Mouse (Mus musculus): ENCODE data around the gene Frs3.

Frs3 gene

DNA sequence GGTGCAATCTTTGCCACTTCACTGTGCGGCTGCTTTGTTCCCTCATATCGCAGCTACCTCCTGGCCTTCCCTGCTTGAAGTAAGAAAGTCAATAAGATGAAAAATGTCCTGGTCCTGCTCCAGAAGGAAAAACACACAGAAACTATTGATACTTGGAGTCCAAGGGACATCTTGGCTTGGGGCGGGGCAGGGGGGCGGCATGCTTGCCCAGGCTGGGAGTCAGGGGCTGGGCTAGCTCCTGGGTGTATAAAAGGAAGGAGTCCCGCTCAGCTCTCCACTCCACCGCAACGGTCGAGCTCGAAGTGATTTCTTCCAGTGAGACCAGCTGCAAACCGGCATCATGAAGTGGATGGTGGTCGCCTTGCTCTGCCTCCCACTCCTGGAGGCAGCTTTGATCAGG lies 37.7 kb downstream of the Frs3 start, which contains the start of gene Pgc:
Gene Pgc (plus strand): TSS at position 277 of the 400 bp plus-strand sequence.
- no peak for TF ChIP-seq CTCF (conservative IDR thresholded peaks at IDR 0.05; ENCODE audit: low read length)
- no peak for TF ChIP-seq NANOG (IDR thresholded peaks at IDR 0.05; ENCODE audit: borderline replicate concordance, low read length)
- TF ChIP-seq POU5F1 (IDR thresholded peaks at IDR 0.05; ENCODE audit: borderline replicate concordance, low read length), result no peak
- Histone ChIP-seq H3K9me3 (ENCODE audit: low read length) (no peaks in the 10 kb centered on the region), H3K27me3 (ENCODE audit: insufficient read depth, low read length) (peaks cover 48% of the 10 kb centered on the region), H3K36me3 (ENCODE audit: insufficient read depth, low read length) (no peaks in the 10 kb centered on the region), H3K4me1 (replicated peaks; ENCODE audit: low read depth, low read length) (peaks cover 39% of the 10 kb centered on the region), H3K4me3 (replicated peaks; ENCODE audit: low read length) (peak within 1 kb of the TSS; percentile 32; the same call in 1 of the 2 replicates)

DNA sequence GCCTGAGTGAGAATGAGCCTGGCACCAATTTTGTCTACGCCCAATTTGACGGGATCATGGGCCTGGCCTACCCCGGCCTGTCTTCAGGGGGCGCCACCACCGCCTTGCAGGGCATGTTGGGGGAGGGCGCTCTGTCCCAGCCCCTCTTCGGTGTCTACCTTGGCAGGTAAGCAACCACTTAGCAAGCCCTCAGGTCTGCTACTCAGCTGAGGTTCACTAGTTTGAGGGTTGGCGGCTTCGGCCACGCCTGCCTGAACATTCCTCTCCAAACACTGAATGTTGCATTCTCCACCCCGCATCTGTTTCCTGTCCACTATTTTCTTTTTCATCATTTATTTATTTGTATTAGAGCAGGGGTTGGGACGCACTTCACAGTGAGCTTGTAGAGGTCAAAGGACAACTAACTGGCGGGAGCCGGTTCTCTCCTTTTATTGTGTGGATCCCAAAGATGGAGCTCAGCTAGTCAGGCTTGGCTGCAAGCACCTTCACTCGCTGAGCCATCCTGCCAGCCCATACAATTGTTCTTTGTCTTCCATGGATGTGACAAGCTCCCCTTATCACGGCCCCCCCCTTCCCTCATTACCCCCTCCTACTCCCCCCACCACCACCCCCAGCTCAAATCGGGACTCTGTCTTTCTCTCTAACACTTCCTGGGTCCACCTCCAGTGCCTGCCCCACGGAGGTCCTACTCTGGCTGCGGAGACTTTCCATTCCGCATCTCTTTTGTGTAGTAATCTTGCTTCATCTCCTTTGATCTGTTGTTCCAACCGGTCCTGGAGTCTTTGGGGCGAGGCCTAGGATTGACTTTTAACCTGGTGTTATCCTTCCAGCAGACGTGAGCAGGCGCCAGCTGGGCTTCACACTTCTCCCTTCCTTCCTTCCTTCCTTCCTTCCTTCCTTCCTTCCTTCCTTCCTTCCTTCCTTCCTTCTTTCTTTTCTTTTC lies 42.1 kb downstream of the Frs3 start:
- H3K27me3 ChIP-seq (ENCODE audit: insufficient read depth, low read length), result peaks cover 28% of the 10 kb centered on the region
- H3K36me3 ChIP-seq (ENCODE audit: insufficient read depth, low read length), result no peaks in the 10 kb centered on the region
- H3K4me3 ChIP-seq (replicated peaks; ENCODE audit: low read length), result peak overlapping the region; percentile 11; the same call in 1 of the 2 replicates
- H3K4me1 ChIP-seq (replicated peaks; ENCODE audit: low read depth, low read length), result peaks cover 80% of the 10 kb centered on the region
- TF ChIP-seq POU5F1 (IDR thresholded peaks at IDR 0.05; ENCODE audit: borderline replicate concordance, low read length) (no peak), CTCF (conservative IDR thresholded peaks at IDR 0.05; ENCODE audit: low read length) (peak; percentile 69)
- no peaks in the 10 kb centered on the region for H3K9me3 ChIP-seq (ENCODE audit: low read length)

DNA sequence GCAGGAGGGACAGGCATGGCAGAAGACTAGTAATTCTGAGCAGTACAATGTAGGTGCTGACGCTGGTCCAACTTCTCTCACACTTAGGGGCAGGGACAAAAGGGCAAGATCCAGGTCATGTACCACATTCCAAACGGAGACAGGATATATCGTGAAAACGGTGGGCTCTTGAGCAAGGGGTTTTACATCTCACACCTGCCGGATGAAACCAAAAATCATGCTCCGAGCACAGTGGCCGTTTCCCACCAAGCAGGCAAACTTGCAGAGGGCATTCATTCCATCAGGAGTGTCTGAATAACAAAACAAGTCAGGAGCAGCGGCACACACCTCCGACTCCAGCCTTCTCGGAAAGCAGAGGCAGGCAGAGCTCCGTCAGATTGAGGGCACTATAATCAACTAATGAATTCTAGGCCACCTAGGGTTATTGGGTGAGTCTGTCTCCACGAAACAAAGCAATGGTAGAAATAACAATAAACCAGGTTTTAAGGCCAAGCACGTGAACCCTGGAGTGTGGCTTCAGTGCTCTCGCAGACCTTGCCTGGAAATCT lies 46.8 kb downstream of the Frs3 start:
- H3K4me3 ChIP-seq (replicated peaks; ENCODE audit: low read length), result peak overlapping the region; percentile 42
- TF ChIP-seq NANOG (IDR thresholded peaks at IDR 0.05; ENCODE audit: borderline replicate concordance, low read length) (no peak), POU5F1 (IDR thresholded peaks at IDR 0.05; ENCODE audit: borderline replicate concordance, low read length) (no peak), CTCF (conservative IDR thresholded peaks at IDR 0.05; ENCODE audit: low read length) (no peak)
- no peaks in the 10 kb centered on the region for H3K36me3 ChIP-seq (ENCODE audit: insufficient read depth, low read length)
- no peaks in the 10 kb centered on the region for H3K9me3 ChIP-seq (ENCODE audit: low read length)
- H3K4me1 ChIP-seq (replicated peaks; ENCODE audit: low read depth, low read length), result peaks cover 77% of the 10 kb centered on the region
- no peaks in the 10 kb centered on the region for H3K27me3 ChIP-seq (ENCODE audit: insufficient read depth, low read length)

DNA sequence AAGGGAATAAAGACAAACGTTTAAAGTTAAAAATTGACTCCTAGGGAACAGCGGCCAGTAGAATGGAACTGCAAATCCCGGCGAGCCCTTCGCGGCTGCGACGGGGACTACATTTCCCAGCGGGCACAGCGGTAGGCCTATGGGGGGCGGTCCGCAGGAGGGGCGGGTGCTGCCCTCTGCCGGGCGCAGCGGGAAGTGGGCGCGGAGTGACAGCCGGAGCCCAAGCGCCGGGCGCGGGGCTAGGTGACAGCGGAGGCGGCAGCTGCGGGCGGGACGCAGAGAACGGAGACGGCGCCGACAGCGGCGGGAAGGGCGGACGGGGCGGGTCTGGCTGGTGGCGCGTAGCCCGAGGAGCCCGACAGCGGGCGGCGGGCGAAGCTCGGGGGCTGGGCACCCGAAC lies 48.0 kb downstream of the Frs3 start, which contains the start of gene Tfeb:
Gene Tfeb (plus strand): TSS at position 175 of the 400 bp plus-strand sequence.
- peak within 1 kb of the TSS; percentile 93 for H3K4me3 ChIP-seq (replicated peaks; ENCODE audit: low read length)
- no peaks in the 10 kb centered on the region for H3K36me3 ChIP-seq (ENCODE audit: insufficient read depth, low read length)
- peaks cover 80% of the 10 kb centered on the region for H3K4me1 ChIP-seq (replicated peaks; ENCODE audit: low read depth, low read length)
- no peaks in the 10 kb centered on the region for H3K9me3 ChIP-seq (ENCODE audit: low read length)
- no peaks in the 10 kb centered on the region for H3K27me3 ChIP-seq (ENCODE audit: insufficient read depth, low read length)
- TF ChIP-seq NANOG (IDR thresholded peaks at IDR 0.05; ENCODE audit: borderline replicate concordance, low read length) (no peak), CTCF (conservative IDR thresholded peaks at IDR 0.05; ENCODE audit: low read length) (no peak), POU5F1 (IDR thresholded peaks at IDR 0.05; ENCODE audit: borderline replicate concordance, low read length) (no peak)

DNA sequence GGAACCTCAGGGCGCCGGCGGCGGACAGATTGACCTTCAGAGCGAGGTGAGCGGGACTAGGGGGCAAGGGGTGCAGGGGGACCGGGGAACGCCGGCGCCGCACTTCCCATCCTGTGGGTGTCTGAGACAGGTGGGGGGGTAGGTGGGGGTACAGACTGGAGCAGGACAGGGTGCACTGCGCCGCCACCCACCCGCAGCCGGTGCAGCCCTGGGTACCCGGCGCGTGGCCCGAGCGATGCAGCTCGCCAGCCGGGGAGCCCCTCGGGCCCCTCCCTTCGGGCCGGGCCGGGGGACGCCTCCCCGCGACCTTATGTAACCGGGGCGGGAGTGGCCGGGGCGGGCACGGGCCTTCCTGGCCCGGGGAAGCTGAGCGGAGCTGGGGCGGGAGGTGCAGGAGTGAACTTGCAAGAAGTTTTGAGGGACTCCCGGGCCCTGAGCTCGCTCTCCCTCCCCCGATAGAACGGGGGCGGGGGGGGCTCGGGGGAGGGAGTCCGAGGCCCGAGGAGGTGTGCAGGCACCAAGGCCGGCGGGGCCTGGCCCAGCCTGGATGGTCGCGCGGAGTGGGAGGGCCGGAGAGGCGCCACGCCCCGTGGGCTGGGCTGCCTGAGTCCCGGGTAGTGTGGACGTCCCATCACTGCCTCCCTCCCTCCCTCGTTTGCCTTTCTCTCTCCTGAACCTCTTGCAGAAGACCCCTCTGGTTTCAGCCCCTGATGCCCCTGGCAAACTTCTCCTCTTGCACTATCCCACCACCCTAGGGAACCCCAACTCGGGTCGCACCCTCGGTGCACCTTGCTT lies 48.6 kb downstream of the Frs3 start:
- no peaks in the 10 kb centered on the region for H3K9me3 ChIP-seq (ENCODE audit: low read length)
- H3K4me1 ChIP-seq (replicated peaks; ENCODE audit: low read depth, low read length), result peaks cover 80% of the 10 kb centered on the region
- TF ChIP-seq CTCF (conservative IDR thresholded peaks at IDR 0.05; ENCODE audit: low read length), result no peak
- TF ChIP-seq POU5F1 (IDR thresholded peaks at IDR 0.05; ENCODE audit: borderline replicate concordance, low read length), result no peak
- H3K27me3 ChIP-seq (ENCODE audit: insufficient read depth, low read length), result no peaks in the 10 kb centered on the region
- no peaks in the 10 kb centered on the region for H3K36me3 ChIP-seq (ENCODE audit: insufficient read depth, low read length)
- peak overlapping the region; percentile 93 for H3K4me3 ChIP-seq (replicated peaks; ENCODE audit: low read length)

DNA sequence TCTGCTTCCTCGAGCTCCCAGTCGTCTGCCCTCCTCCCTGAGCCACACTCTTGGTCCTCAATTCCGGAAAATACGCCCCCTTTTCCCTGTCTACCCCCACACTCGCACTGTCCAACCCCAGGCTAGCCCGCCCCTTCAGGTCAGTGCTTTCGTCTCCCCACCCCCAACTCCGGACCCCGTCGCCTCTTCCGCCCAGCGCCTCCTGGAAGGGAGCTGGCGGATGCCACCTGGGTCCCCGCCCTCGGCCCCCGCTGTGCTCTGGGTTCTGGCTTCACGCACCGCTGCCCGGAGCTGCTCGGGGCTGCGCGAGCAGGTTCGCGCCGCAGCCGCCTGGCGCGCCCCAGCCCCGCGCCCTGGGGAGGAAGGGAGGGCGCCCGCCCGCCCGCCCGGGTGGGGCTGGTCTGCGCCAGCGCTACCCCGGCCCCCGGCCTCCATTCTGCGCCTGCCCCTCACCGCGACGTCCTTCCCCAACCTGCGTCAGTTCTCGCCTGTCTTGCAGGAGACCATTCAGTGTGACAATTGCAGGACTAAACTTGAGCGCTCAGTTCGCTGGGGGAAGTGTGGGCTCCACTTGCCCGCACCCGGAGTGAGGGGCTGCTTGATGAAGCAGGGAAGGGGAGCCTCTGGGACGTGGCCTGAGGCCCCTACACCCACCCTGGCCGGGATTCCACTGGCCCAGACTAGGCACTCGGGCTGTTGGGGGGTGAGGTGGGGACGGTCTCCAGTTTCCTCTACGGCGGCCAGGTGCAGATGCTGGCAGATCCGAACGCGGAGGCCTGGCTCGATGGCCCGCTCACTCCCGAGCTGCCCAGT lies 49.4 kb downstream of the Frs3 start:
- Histone ChIP-seq H3K36me3 (ENCODE audit: insufficient read depth, low read length) (no peaks in the 10 kb centered on the region), H3K4me1 (replicated peaks; ENCODE audit: low read depth, low read length) (peaks cover 80% of the 10 kb centered on the region), H3K4me3 (replicated peaks; ENCODE audit: low read length) (peak overlapping the region; percentile 93), H3K27me3 (ENCODE audit: insufficient read depth, low read length) (no peaks in the 10 kb centered on the region), H3K9me3 (ENCODE audit: low read length) (no peaks in the 10 kb centered on the region)
- TF ChIP-seq CTCF (conservative IDR thresholded peaks at IDR 0.05; ENCODE audit: low read length) (no peak), POU5F1 (IDR thresholded peaks at IDR 0.05; ENCODE audit: borderline replicate concordance, low read length) (no peak)

DNA sequence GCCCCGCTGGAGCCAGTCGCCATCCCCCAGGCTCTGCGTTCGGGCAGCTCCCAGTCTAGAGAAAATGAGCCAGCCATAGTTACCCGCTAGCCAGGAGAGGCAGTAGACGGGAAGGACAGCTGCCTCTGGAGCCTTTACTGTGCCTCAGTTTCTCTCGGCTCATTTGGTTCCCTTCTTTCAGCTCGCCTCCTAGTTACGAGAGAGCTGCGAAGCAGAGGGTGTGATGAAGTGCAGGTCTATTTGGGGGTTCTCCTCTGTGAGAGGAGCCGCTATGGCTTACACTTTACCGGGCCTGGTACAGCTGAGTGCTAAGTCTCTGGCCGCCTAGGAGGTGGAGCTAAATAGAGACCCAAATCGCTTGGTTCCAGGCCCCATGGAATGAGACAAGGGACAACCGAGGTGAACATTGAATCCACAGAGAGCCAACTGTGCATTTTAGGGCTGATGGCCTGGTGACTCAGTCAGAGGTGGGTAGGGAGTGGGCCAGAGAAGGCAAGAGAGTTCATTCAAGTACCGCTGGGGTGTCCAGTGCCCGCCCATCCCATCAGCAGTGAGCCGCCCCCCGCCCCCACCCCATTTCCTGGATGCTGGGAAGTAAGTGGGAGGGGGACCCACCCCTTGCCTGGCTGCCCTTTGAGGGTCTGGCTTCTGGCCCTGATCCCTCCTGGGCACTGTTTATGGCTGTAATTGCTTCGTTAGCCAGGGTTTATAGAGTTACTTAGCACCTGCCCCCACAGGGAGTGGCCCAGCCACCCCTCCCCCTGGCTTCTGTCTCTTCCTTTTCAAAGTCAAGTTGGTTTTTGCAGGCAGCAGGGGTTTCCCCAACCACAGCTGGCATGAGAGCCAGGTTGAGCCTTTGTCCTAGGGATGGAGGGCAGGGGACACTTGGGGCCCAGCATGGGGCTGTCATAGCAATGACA lies 50.3 kb downstream of the Frs3 start:
- Histone ChIP-seq H3K4me3 (replicated peaks; ENCODE audit: low read length) (peak overlapping the region; percentile 93), H3K4me1 (replicated peaks; ENCODE audit: low read depth, low read length) (peaks cover 80% of the 10 kb centered on the region), H3K27me3 (ENCODE audit: insufficient read depth, low read length) (no peaks in the 10 kb centered on the region), H3K9me3 (ENCODE audit: low read length) (no peaks in the 10 kb centered on the region), H3K36me3 (ENCODE audit: insufficient read depth, low read length) (no peaks in the 10 kb centered on the region)
- no peak for TF ChIP-seq NANOG (IDR thresholded peaks at IDR 0.05; ENCODE audit: borderline replicate concordance, low read length)
- no peak for TF ChIP-seq POU5F1 (IDR thresholded peaks at IDR 0.05; ENCODE audit: borderline replicate concordance, low read length)
- no peak for TF ChIP-seq CTCF (conservative IDR thresholded peaks at IDR 0.05; ENCODE audit: low read length)

Measured in E14TG2a.4 (cell line).